Mouse (Mus musculus): ENCODE results near the gene Rps15. TPM values are rescaled to one million over a fixed set of nuclear protein-coding genes. Genes with fewer than 3 reads are reported as not detected.
"Not testable (repeated sequence)": the region's sequence is repeated elsewhere in the genome, so short reads cannot be mapped to it uniquely, and the experiment has no call there.

The Rps15 gene
- 1,120 and 1,227 TPM in 2 replicates for polyA plus RNA-seq (2014; fragmentation: Nextera tagmentation; extraction: Ambion mirVana)

DNA sequence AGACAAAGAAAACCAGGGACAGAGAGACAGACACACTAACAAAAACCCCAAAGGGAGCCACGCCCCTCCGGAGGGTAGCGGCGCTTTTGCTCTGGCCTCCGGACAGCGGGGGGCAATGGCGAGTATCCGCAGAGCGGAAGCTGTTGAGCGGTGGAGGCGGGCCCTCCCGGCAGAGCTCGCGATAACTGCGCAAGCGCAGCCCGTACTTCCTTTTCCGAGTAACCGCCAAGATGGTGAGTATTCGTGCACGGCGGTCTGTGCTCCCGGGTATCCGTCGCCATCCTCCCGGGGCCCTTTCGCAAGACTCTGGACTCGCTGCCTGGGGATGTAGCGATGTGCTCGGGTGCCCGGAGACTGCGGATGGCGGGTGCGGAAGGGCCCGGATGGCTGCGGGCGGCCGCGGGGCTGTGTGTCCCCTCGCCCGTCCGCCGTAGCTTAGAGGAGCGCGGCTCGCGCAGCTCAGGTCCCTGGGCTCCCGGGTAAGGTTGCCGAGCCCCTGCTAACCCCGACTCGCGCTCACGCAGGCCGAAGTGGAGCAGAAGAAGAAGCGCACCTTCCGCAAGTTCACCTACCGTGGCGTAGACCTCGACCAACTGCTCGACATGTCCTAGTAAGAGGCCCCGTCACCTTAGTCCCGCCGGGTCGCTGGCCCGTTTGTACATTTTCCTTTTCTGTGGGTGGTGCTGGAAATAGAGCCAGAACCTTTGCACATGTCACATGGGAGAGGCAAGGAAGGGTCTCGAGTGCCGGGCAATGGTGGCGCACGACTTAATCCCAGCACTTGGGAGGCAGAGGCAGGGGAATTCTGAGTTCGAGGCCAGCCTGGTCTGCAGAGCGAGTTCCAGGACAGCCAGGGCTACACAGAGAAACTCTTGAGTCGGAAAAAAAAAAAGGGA, at the start of gene Rps15:
Gene Rps15, plus strand, starts transcription at position 203 of the 896 bp plus-strand sequence.
- under 1% methylated on average over 72 of the region's 72 CpGs for WGBS
- H3K9me3 ChIP-seq (ENCODE audit: control insufficient read depth, low read depth, low read length) = no peaks in the 10 kb centered on the region
- peak within 1 kb of the TSS; percentile 96 for H3K4me2 ChIP-seq (replicated peaks; ENCODE audit: low read depth, low read length)
- H3K4me3 ChIP-seq (ENCODE audit: low read depth, low read length) = peak within 1 kb of the TSS; percentile 95
- peaks cover 13% of the 10 kb centered on the region; the same call in 1 of the 2 replicates for H3K4me1 ChIP-seq (ENCODE audit: control insufficient read depth, insufficient read depth, low read length)
- peak within 1 kb of the TSS; percentile 93 for H3K27ac ChIP-seq (ENCODE audit: low read length)
- peak within 1 kb of the TSS; percentile 98 for H3K9ac ChIP-seq (replicated peaks; ENCODE audit: low read depth, low read length)
- H3K36me3 ChIP-seq (ENCODE audit: control insufficient read depth, insufficient read depth, low read length) = peaks cover 28% of the 10 kb centered on the region
- peak; percentile 89 for ATAC-seq (ENCODE audit: insufficient number of reproducible peaks, insufficient read depth, low FRiP score, low read depth)
- no peaks in the 10 kb centered on the region for H3K27me3 ChIP-seq (ENCODE audit: control insufficient read depth, insufficient read depth, low read length)

DNA sequence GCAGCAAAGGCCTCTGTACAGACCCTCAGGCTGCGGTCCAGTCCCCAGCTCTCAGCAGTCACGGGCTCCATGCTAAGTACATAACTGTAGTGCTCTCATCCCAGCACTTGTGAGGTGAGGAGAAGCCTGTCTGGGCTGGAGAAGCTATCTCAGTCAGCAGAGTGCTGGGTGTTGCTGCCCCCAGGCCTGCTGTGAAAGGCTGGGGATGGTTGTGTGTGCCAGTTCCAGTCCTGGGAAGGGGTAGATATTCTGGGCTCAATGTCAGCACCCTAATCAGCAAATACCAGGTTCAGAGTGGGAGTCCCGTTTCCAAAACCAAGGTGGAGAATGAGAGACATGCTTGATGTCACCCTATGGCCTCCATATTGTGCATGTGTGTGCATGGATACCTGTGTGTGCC, 49.6 kb upstream of the Rps15 start:
- WGBS = 93% methylated on average over 3 of the region's 3 CpGs
- Histone ChIP-seq H3K9ac (replicated peaks; ENCODE audit: low read depth, low read length) (no peak overlapping the region), H3K27ac (ENCODE audit: low read length) (no peak overlapping the region), H3K27me3 (ENCODE audit: control insufficient read depth, insufficient read depth, low read length) (no peaks in the 10 kb centered on the region), H3K4me1 (ENCODE audit: control insufficient read depth, insufficient read depth, low read length) (no peaks in the 10 kb centered on the region), H3K4me3 (ENCODE audit: low read depth, low read length) (no peak overlapping the region), H3K4me2 (replicated peaks; ENCODE audit: low read depth, low read length) (no peak overlapping the region), H3K36me3 (ENCODE audit: control insufficient read depth, insufficient read depth, low read length) (peaks cover 66% of the 10 kb centered on the region), H3K9me3 (ENCODE audit: control insufficient read depth, low read depth, low read length) (no peaks in the 10 kb centered on the region)
- no peak for ATAC-seq (ENCODE audit: insufficient number of reproducible peaks, insufficient read depth, low FRiP score, low read depth)

- no peaks in the 10 kb centered on the region for H3K27me3 ChIP-seq (ENCODE audit: control insufficient read depth, insufficient read depth, low read length)
- no peak overlapping the region for H3K4me3 ChIP-seq (ENCODE audit: low read depth, low read length)
- H3K27ac ChIP-seq (ENCODE audit: low read length) = no peak overlapping the region
- H3K4me2 ChIP-seq (replicated peaks; ENCODE audit: low read depth, low read length) = no peak overlapping the region
- peaks cover 46% of the 10 kb centered on the region for H3K36me3 ChIP-seq (ENCODE audit: control insufficient read depth, insufficient read depth, low read length)
- no peak overlapping the region for H3K9ac ChIP-seq (replicated peaks; ENCODE audit: low read depth, low read length)
- no peaks in the 10 kb centered on the region for H3K9me3 ChIP-seq (ENCODE audit: control insufficient read depth, low read depth, low read length)
- H3K4me1 ChIP-seq (ENCODE audit: control insufficient read depth, insufficient read depth, low read length) = peaks cover 3% of the 10 kb centered on the region
- no peak for ATAC-seq (ENCODE audit: insufficient number of reproducible peaks, insufficient read depth, low FRiP score, low read depth)
- 44% methylated on average over 5 of the region's 5 CpGs for WGBS
These were observed 47.4 kb upstream of the Rps15 start for GRCm38 (mm10) chr10:80244791-80245399.

DNA sequence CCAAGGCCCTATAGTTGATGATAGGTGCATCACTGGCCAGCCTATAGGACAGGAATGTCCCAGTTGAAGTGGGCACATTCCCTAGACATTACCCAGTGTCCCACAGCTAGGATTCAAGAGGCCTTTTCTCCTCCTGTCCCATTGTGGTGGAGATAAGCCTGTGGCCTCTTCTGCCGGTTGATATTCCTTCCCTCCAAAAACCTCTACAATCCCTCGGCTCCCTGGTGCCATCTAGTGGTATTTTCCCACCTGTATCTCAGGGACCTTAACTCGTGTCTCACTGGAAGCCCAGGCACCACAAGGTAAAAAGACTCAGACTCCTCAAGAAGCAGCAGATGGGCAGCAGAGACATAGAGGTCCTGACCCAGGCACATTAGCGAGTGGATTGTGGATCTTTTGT, 46.7 kb upstream of the Rps15 start:
- Histone ChIP-seq H3K27ac (ENCODE audit: low read length) (no peak overlapping the region), H3K9ac (replicated peaks; ENCODE audit: low read depth, low read length) (no peak overlapping the region), H3K27me3 (ENCODE audit: control insufficient read depth, insufficient read depth, low read length) (no peaks in the 10 kb centered on the region), H3K4me1 (ENCODE audit: control insufficient read depth, insufficient read depth, low read length) (peaks cover 10% of the 10 kb centered on the region), H3K36me3 (ENCODE audit: control insufficient read depth, insufficient read depth, low read length) (peaks cover 39% of the 10 kb centered on the region), H3K4me2 (replicated peaks; ENCODE audit: low read depth, low read length) (no peak overlapping the region), H3K4me3 (ENCODE audit: low read depth, low read length) (no peak overlapping the region), H3K9me3 (ENCODE audit: control insufficient read depth, low read depth, low read length) (no peaks in the 10 kb centered on the region)
- WGBS = 3% methylated on average over 4 of the region's 4 CpGs
- ATAC-seq (ENCODE audit: insufficient number of reproducible peaks, insufficient read depth, low FRiP score, low read depth) = no peak

GRCm38 (mm10) chr10:80247849-80248248, 44.4 kb upstream of the Rps15 start:
- Histone ChIP-seq H3K27ac (ENCODE audit: low read length) (no peak overlapping the region), H3K9me3 (ENCODE audit: control insufficient read depth, low read depth, low read length) (no peaks in the 10 kb centered on the region), H3K4me1 (ENCODE audit: control insufficient read depth, insufficient read depth, low read length) (peaks cover 11% of the 10 kb centered on the region), H3K9ac (replicated peaks; ENCODE audit: low read depth, low read length) (no peak overlapping the region), H3K4me2 (replicated peaks; ENCODE audit: low read depth, low read length) (no peak overlapping the region), H3K27me3 (ENCODE audit: control insufficient read depth, insufficient read depth, low read length) (no peaks in the 10 kb centered on the region), H3K36me3 (ENCODE audit: control insufficient read depth, insufficient read depth, low read length) (peaks cover 19% of the 10 kb centered on the region), H3K4me3 (ENCODE audit: low read depth, low read length) (no peak overlapping the region)
- 45% methylated on average over 6 of the region's 6 CpGs for WGBS
- no peak for ATAC-seq (ENCODE audit: insufficient number of reproducible peaks, insufficient read depth, low FRiP score, low read depth)

DNA sequence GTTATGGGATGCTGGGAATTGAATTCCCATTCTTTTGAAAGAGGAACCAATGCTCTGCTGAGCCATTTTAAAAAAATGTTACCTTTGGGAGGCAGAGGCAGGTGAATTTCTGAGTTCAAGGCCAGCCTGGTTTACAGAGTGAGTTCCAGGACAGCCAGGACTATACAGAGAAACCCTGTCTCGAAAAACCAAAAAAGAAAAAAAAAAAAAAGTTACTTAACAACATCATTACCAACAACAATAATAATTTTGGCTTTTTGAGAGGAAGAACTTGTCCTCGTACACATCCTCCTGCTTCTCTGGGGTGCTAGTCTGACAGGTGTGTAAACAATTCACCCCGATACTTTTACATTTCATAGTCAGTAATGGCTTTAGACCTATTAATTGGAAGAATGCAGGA, 43.8 kb upstream of the Rps15 start:
- Histone ChIP-seq H3K4me2 (replicated peaks; ENCODE audit: low read depth, low read length) (peak overlapping the region; percentile 8; the same call in 1 of the 2 replicates), H3K4me1 (ENCODE audit: control insufficient read depth, insufficient read depth, low read length) (peaks cover 11% of the 10 kb centered on the region), H3K4me3 (ENCODE audit: low read depth, low read length) (peak overlapping the region; percentile 88), H3K36me3 (ENCODE audit: control insufficient read depth, insufficient read depth, low read length) (peaks cover 17% of the 10 kb centered on the region)
- not testable (repeated sequence) for ATAC-seq (ENCODE audit: insufficient number of reproducible peaks, insufficient read depth, low FRiP score, low read depth); H3K9me3 ChIP-seq (ENCODE audit: control insufficient read depth, low read depth, low read length); H3K9ac ChIP-seq (replicated peaks; ENCODE audit: low read depth, low read length); H3K27me3 ChIP-seq (ENCODE audit: control insufficient read depth, insufficient read depth, low read length); H3K27ac ChIP-seq (ENCODE audit: low read length)
- 26% methylated on average over 3 of the region's 3 CpGs for WGBS

- H3K4me1 ChIP-seq (ENCODE audit: control insufficient read depth, insufficient read depth, low read length) = peaks cover 11% of the 10 kb centered on the region
- under 1% methylated on average over 53 of the region's 53 CpGs for WGBS
- H3K9me3 ChIP-seq (ENCODE audit: control insufficient read depth, low read depth, low read length) = no peaks in the 10 kb centered on the region
- H3K9ac ChIP-seq (replicated peaks; ENCODE audit: low read depth, low read length) = peak within 1 kb of the TSS; percentile 91
- H3K27ac ChIP-seq (ENCODE audit: low read length) = peak within 1 kb of the TSS; percentile 84
- H3K4me3 ChIP-seq (ENCODE audit: low read depth, low read length) = peak within 1 kb of the TSS; percentile 88
- H3K36me3 ChIP-seq (ENCODE audit: control insufficient read depth, insufficient read depth, low read length) = peaks cover 14% of the 10 kb centered on the region
- peak within 1 kb of the TSS; percentile 92 for H3K4me2 ChIP-seq (replicated peaks; ENCODE audit: low read depth, low read length)
- no peaks in the 10 kb centered on the region for H3K27me3 ChIP-seq (ENCODE audit: control insufficient read depth, insufficient read depth, low read length)
- ATAC-seq (ENCODE audit: insufficient number of reproducible peaks, insufficient read depth, low FRiP score, low read depth) = peak; percentile 89
These were observed 43.1 kb upstream of the Rps15 start, which contains the start of gene Ndufs7 for GRCm38 (mm10) chr10:80248971-80249640. Gene Ndufs7 (plus strand): TSS chr10:80249121.

- Histone ChIP-seq H3K4me2 (replicated peaks; ENCODE audit: low read depth, low read length) (peak overlapping the region; percentile 92), H3K27ac (ENCODE audit: low read length) (no peak overlapping the region), H3K36me3 (ENCODE audit: control insufficient read depth, insufficient read depth, low read length) (peaks cover 17% of the 10 kb centered on the region), H3K9ac (replicated peaks; ENCODE audit: low read depth, low read length) (peak overlapping the region; percentile 91), H3K4me1 (ENCODE audit: control insufficient read depth, insufficient read depth, low read length) (peaks cover 11% of the 10 kb centered on the region), H3K9me3 (ENCODE audit: control insufficient read depth, low read depth, low read length) (no peaks in the 10 kb centered on the region), H3K4me3 (ENCODE audit: low read depth, low read length) (peak overlapping the region; percentile 88), H3K27me3 (ENCODE audit: control insufficient read depth, insufficient read depth, low read length) (no peaks in the 10 kb centered on the region)
- no peak for ATAC-seq (ENCODE audit: insufficient number of reproducible peaks, insufficient read depth, low FRiP score, low read depth)
- WGBS = 42% methylated on average over 2 of the region's 2 CpGs
These were observed 42.2 kb upstream of the Rps15 start for GRCm38 (mm10) chr10:80250059-80250458.
